Mouse (Mus musculus) G1E (cell line): ENCODE results near the gene Cntn4. TPM values are rescaled to one million over a fixed set of nuclear protein-coding genes. Genes with fewer than 3 reads are reported as not detected.

ENCODE experiments used
- ATAC-seq: 2 replicates; pipeline ENCODE4 v1.8.0; 2016; ENCODE audit warnings: mild to moderate bottlenecking; ENCODE audit not compliant: insufficient number of reproducible peaks, poor library complexity, low FRiP score, severe bottlenecking; ENCODE audit errors: extremely low read depth
- DNase-seq: peaks from one replicate; pipeline ENCODE4 v3.0.0; 2012; ENCODE audit warnings: low spot score
- H3K27me3 ChIP-seq: 2 replicates; pipeline ENCODE4 v1.6.1; 2012; ENCODE audit warnings: mild to moderate bottlenecking, low read length, inconsistent platforms; ENCODE audit not compliant: insufficient read depth
- H3K36me3 ChIP-seq: replicated peaks from 2 replicates; pipeline ENCODE3; 2012; ENCODE audit warnings: mild to moderate bottlenecking, inconsistent platforms
- H3K4me1 ChIP-seq: 2 replicates; pipeline ENCODE4 v1.6.1; 2012; ENCODE audit warnings: low read depth, low read length, inconsistent platforms, mixed read lengths; ENCODE audit not compliant: insufficient read depth
- H3K4me3 ChIP-seq: 2 replicates; pipeline ENCODE4 v1.5.1; 2012; ENCODE audit warnings: low read depth, mild to moderate bottlenecking, inconsistent platforms, low read length, moderate library complexity, mixed read lengths
- H3K9me3 ChIP-seq: replicated peaks from 2 replicates; pipeline ENCODE4 v1.6.1; 2012; ENCODE audit warnings: inconsistent platforms
- CTCF ChIP-seq: IDR thresholded peaks from 2 replicates; pipeline ENCODE4 v1.5.1; 2012; ENCODE audit warnings: low read depth, low read length, inconsistent platforms, mixed read lengths
- GATA1 ChIP-seq: IDR thresholded peaks from 2 replicates; pipeline ENCODE4 v1.6.1; 2012; ENCODE audit warnings: borderline replicate concordance, low read length, inconsistent platforms, mixed read lengths
- GATA2 ChIP-seq: IDR thresholded peaks from 2 replicates; pipeline ENCODE4 v1.6.1; 2012; ENCODE audit warnings: low read depth, low read length, inconsistent platforms, borderline replicate concordance
- POLR2AphosphoS5 ChIP-seq: IDR thresholded peaks from 2 replicates; pipeline ENCODE4 v1.6.1; 2012; ENCODE audit warnings: low read depth, low read length, inconsistent platforms; ENCODE audit not compliant: insufficient replicate concordance
- TAL1 ChIP-seq: conservative IDR thresholded peaks from 2 replicates; pipeline ENCODE4 v1.6.1; 2012; ENCODE audit warnings: low read depth, low read length, inconsistent platforms, mixed read lengths
- polyA plus RNA-seq: library from polyadenylated mRNA; stranded (reverse); fragments of >175 nt; gene quantifications from 2 replicates; pipeline ENCODE4 v1.2.3, GENCODE M21; 2012
- total RNA-seq, 2 experiments: library from RNA; stranded (forward) in 1 of 2; stranded (reverse) in 1 of 2; fragments of 200-1000 nt in 1 of 2; fragments of >200 nt in 1 of 2; fragmentation: Nextera tagmentation in 1 of 2; gene quantifications; 2 replicates each; pipeline ENCODE4 v1.2.3; 2014 to 2017

Cntn4 gene
- total and polyA plus RNA-seq, 3 experiments = 0.38 TPM; not detected in 2

DNA sequence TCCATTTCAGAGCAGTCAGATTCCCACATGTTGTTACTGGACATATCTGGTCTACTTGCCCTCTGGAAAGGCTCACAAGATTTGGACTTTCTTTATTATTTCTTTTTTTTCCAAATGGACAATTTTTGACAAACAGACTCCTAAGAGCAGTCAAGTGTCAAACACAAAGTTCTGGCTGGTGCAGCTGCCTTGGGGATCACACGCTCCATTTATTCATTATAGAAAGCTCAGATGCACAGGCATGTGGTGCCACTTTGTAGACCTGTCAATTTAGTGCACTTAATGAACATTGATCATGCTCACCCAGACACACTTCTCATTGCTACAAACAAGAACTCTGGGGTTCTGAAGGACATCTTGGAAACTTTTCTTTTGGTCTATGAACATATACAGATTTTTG is 337.7 kb downstream of the Cntn4 start:
- H3K4me3 ChIP-seq = no peak overlapping the region
- no peak for ATAC-seq

DNA sequence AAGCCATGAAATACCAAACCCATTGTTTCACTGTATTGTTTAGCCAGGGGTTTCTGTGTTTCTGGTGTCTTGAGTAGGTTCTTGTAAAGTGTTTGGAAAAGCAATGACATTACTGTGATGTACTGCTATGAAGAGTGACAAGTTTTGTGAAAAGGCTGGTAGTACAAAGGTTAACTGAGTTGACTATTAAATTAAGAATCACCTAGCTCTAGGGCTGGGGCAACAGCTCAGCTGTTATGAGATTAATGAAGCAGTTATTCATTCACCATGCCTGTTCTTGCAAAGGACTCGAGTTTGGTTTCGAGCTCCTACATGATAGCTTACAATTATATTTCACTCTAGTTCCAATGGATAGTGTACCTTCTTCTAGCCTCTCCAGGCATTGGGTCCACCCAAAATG is 371.4 kb downstream of the Cntn4 start:
- DNase-seq = no peak
- Histone ChIP-seq H3K27me3 (no peaks in the 10 kb centered on the region), H3K4me1 (no peaks in the 10 kb centered on the region), H3K4me3 (no peak overlapping the region), H3K36me3 (no peaks in the 10 kb centered on the region), H3K9me3 (no peaks in the 10 kb centered on the region)
- TF ChIP-seq POLR2AphosphoS5 = no peak
- no peak for ATAC-seq

More for the DNA sequence above, 337.7 kb downstream of the Cntn4 start:
- Histone ChIP-seq H3K36me3 (no peaks in the 10 kb centered on the region), H3K4me1 (no peaks in the 10 kb centered on the region), H3K27me3 (no peaks in the 10 kb centered on the region), H3K9me3 (no peaks in the 10 kb centered on the region)
- no peak for DNase-seq
- TF ChIP-seq POLR2AphosphoS5 = no peak
- no peak for TF ChIP-seq CTCF
- no peak for TF ChIP-seq GATA2
- TF ChIP-seq GATA1 = no peak
- no peak for TF ChIP-seq TAL1

DNA sequence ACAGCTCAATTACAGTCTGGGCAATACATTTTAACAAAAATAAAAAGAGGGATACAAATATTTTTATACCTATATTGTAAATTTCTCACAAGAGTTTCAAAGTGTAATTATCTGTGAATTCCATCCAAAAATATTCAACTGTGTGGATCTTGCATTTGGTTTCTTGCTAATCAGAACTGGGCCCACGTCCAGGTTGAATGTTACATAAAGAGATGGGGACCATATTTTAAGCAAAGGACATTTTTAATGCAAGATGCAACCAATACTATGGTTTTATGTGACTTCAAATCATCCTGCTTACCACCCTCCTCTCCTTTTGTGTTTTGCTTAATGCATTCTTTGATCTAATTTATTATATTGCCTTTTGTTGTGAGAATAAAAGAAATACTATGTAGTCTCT is 378.7 kb downstream of the Cntn4 start:
- ATAC-seq (no peak), DNase-seq (no peak)
- H3K4me3 ChIP-seq = no peak overlapping the region
- H3K27me3 ChIP-seq = no peaks in the 10 kb centered on the region
- TF ChIP-seq GATA1 (no peak), TAL1 (no peak), CTCF (no peak), POLR2AphosphoS5 (no peak), GATA2 (no peak)
- peaks cover 3% of the 10 kb centered on the region; the same call in 1 of the 2 replicates for H3K9me3 ChIP-seq
- H3K36me3 ChIP-seq = no peaks in the 10 kb centered on the region
- no peaks in the 10 kb centered on the region for H3K4me1 ChIP-seq

DNA sequence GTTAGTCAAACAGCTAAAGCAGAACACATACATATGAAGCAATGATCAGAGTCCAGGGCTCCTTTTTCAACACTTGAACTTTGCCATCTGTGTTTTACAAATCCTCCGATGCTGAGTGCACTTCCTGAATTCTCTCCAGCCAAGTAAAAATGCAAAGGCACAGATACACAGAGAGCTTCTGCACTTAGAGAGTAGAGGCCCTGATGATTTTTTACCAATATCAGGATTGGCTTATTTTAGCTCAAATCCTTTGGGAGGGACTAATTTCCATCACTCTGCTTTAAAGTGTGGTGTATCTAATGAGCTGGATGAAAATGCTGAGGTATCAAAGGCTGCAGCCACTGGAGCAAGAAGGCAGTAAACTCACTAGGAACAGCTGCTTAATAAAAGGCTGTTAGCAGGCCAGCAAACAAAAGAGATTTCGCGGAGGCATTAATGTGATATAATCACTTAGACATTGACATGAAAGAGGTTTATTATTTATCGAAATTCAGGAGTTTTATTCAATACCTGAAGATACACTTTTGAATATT is 400.7 kb downstream of the Cntn4 start:
- Histone ChIP-seq H3K27me3 (no peaks in the 10 kb centered on the region), H3K4me1 (no peaks in the 10 kb centered on the region), H3K36me3 (no peaks in the 10 kb centered on the region), H3K9me3 (0 out of 2 replicates have a peak, but pooled peaks cover 2% of the 10 kb centered on the region), H3K4me3 (no peak overlapping the region)
- TF ChIP-seq CTCF (no peak), POLR2AphosphoS5 (no peak), GATA2 (no peak), TAL1 (no peak), GATA1 (no peak)
- ATAC-seq (no peak), DNase-seq (no peak)

DNA sequence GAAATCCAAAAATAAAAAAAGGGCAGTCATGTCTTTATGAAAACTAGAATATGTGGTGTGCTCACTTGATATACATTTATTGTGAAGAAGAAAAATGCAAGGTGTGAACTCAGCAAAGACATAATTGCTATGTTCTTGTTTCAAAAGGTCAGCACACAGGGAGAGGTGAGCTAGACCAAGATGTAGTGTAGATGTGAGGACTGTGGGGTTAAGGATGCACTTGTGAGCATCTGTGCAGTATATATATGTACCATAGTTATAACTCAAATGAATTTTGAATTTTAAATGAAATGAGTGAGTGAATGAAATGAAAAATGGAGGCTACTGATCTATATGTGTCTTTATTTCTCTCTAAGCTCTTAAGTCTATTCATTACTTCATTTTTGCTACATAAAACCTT is 401.2 kb downstream of the Cntn4 start:
- Histone ChIP-seq H3K9me3 (0 out of 2 replicates have a peak, but pooled peaks cover 2% of the 10 kb centered on the region), H3K4me3 (no peak overlapping the region), H3K4me1 (no peaks in the 10 kb centered on the region), H3K27me3 (no peaks in the 10 kb centered on the region), H3K36me3 (no peaks in the 10 kb centered on the region)
- ATAC-seq (no peak), DNase-seq (no peak)
- TF ChIP-seq POLR2AphosphoS5 = no peak
- TF ChIP-seq CTCF = no peak
- no peak for TF ChIP-seq TAL1
- TF ChIP-seq GATA2 = no peak
- TF ChIP-seq GATA1 = no peak

DNA sequence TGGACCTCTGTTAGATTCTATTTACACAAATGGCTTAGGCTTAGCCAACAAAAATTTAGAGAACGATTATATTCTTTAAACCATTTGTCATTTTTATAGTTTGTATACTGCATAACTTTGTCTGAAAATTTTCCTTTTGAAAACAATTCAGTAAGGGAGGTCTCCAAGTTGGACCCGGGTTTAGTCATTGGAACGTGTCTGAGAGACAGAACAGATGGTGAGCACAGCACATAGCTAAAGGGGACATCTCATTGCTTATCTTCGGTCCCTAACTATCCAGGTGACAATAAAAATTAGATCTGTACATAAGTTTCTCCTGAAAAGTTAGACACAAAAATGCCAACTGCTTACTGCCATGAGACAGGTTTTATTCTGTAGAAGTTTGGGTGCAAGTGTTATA is 420.4 kb downstream of the Cntn4 start:
- no peaks in the 10 kb centered on the region for H3K36me3 ChIP-seq
- H3K4me1 ChIP-seq = no peaks in the 10 kb centered on the region
- TF ChIP-seq GATA1 (no peak), POLR2AphosphoS5 (no peak), GATA2 (no peak), TAL1 (no peak), CTCF (no peak)
- DNase-seq (no peak), ATAC-seq (no peak)
- no peaks in the 10 kb centered on the region for H3K27me3 ChIP-seq
- H3K4me3 ChIP-seq = no peak overlapping the region
- H3K9me3 ChIP-seq = no peaks in the 10 kb centered on the region
